Comparison of ENCODE assay signal across 13 mouse cellular contexts in the genomic region with DNA sequence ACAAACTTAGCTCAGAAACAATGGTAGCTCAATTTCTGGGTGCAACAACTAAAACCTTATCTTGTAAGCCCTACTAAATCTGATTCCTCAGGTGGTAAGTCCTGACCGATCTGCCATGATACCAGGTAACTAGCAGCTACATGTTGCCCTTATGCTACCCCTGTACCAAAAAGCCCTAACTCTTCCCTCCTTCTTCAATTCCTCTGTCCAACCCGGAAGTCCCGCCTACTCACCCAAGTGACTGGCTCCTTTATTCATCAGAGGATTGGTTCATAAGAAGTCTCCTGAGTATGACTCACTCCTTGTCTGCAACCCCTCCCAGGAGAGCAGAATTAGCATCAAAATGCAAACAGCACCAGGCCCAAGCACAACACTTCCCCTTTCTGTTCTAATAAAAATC. TPM values are rescaled to one million over a fixed set of nuclear protein-coding genes. Genes with fewer than 3 reads are reported as not detected.
DNase-seq lines count a peak whose midpoint lies in the region; ATAC-seq lines count a peak whose summit lies in the region.
"Had no signal": no experiment of that assay in that cellular context is flagged by ENCODE, and none has a peak within 500 bp of the region (broad histone marks: within the 10 kb centered on the region; RNA-seq: fewer than 3 reads in every experiment).

No protein-coding gene starts in this region.

- H3K36me3 ChIP-seq in splenic B cell, adult 2 months (ENCODE audit: control insufficient read depth, insufficient read depth, low read length, poor library complexity, severe bottlenecking): no peaks in the 10 kb centered on the region
- H3K36me3 ChIP-seq: liver, embryonic 13.5 days had no signal

- 0 out of 2 replicates have a peak, but pooled peaks have one; percentile 20 for ATAC-seq in granulocyte monocyte progenitor cell, adult 5-6 weeks (replicated peaks; ENCODE audit: poor library complexity, severe bottlenecking)
- ATAC-seq: intestine, postnatal 0 days had no signal

- peak; percentile 94 for DNase-seq in heart, adult 11 months
- no peak for DNase-seq in heart, postnatal 4 days
- peak; percentile 19 for DNase-seq in spleen, adult 18-20 months
- DNase-seq in spleen, postnatal 14 days (ENCODE audit: low spot score in 2 of 2): no peak
- DNase-seq in splenic B cell, adult 2 months (ENCODE audit: low read depth, low spot score): peak; percentile 80
- DNase-seq in testis, postnatal 10 days (ENCODE audit: low spot score): no peak
- no peak for DNase-seq in cerebellum, adult 8-10 months
- DNase-seq: adrenal gland, postnatal 25 days; kidney, postnatal 14 days; left cerebral cortex, postnatal 4 days; liver, embryonic 13.5 days had no signal

- no peaks in the 10 kb centered on the region for H3K27me3 ChIP-seq in splenic B cell, adult 2 months (ENCODE audit: control insufficient read depth, insufficient read depth, low read length, poor library complexity, severe bottlenecking)
- H3K27me3 ChIP-seq: liver, embryonic 13.5 days had no signal

RNA-seq across cellular contexts. Expression of a gene that starts 31.2 kb away (rescaled TPM):
- 1 to 10 TPM; 8.6 to 9.5 TPM for total RNA-seq in heart, postnatal 4 days (2021)
- total RNA-seq in granulocyte monocyte progenitor cell, adult 5-6 weeks (2014; fragmentation: Nextera tagmentation): 8.6 and 13.2 TPM in 2 replicates
- 3.9 and 4.8 TPM in 2 replicates for total RNA-seq in granulocyte monocyte progenitor cell, adult 5-6 weeks (2017)

Comparison
In these comparisons a context has a peak if more than half of its experiments do, and no peak if none do; other contexts are left out.
1. DNase-seq: peak in heart, adult 11 months (single experiment), spleen, adult 18-20 months (2 of 2) and splenic B cell, adult 2 months (single experiment); none in heart, postnatal 4 days (single experiment), spleen, postnatal 14 days (0 of 2), testis, postnatal 10 days (single experiment) and cerebellum, adult 8-10 months (single experiment).